Mouse (Mus musculus) lung, postnatal 0 days (tissue): ENCODE measurements around the gene Them7.

ENCODE experiments used
- CTCF ChIP-seq: IDR thresholded peaks from 2 replicates; pipeline ENCODE4 v1.5.1; 2016; ENCODE audit warnings: antibody characterized with exemption, mild to moderate bottlenecking
- EP300 ChIP-seq: IDR thresholded peaks from 2 replicates; pipeline ENCODE4 v1.6.1; 2016; ENCODE audit warnings: antibody characterized with exemption, mild to moderate bottlenecking, control low read depth

- TF ChIP-seq CTCF (peak; percentile 18; the same call in 1 of the 2 replicates), EP300 (peak; percentile 47; the same call in 1 of the 2 replicates)
These were observed 175.2 kb downstream of the Them7 start, which contains the start of gene Rcn1 for GRCm38 (mm10) chr2:105399085-105399891.
